Mouse (Mus musculus) gonadal fat pad, adult 2 months (tissue): ENCODE measurements around the gene Flad1. TPM values are rescaled to one million over a fixed set of nuclear protein-coding genes. Genes with fewer than 3 reads are reported as not detected.

ENCODE experiments used
- DNase-seq: peaks from one replicate; pipeline ENCODE4 v3.0.0-alpha.2; 2012; ENCODE audit warnings: low read depth
- polyA plus RNA-seq: library from polyadenylated mRNA; depleted of rRNA; stranded (reverse); fragments of >200 nt; gene quantifications from 2 replicates; pipeline ENCODE4 v1.2.3, GENCODE M21; 2012

Gene Flad1
- polyA plus RNA-seq, 1 experiment = 47.7 TPM

DNA sequence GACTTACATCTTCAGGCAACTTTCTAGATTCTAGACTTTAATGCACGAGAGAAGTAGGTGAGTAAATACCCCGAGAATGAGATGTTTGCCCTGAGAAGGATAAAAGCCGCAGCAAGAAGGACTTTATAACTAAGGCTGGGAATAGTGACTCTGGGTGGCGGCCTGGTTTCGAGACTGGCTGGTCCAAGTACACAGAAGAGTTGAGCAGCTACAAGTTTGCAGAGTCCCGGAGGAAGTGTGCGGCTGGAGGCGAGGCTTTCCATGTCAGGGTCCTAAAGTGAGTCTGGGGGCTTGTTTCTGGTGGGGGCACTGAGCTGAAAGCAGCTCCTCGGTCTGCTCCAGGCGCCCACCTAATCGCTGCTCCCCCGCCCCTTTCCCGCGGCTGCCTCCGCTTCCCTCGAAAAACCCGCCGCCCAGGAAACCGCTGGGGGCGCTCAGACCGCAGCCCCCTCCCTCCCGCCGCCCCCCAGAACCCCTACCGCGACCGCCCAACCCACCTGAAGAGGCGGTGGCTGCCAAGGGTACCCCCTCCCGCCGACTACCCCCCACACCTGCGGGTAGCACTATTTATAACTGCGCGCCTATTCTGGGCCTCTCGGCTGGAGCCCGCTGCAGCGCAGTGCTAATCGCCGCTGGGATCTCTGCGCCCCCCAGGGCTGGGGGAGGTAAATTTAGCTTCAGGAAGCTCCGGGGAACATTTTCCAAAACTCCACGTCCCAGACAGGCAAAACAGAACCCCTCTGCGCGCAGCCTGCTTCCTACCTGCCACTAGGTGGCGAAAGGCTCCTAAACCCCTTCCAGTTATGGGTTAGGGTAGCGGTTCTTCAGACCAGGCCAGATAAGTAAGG is 15.6 kb downstream of the Flad1 start:
- no peak for DNase-seq

DNA sequence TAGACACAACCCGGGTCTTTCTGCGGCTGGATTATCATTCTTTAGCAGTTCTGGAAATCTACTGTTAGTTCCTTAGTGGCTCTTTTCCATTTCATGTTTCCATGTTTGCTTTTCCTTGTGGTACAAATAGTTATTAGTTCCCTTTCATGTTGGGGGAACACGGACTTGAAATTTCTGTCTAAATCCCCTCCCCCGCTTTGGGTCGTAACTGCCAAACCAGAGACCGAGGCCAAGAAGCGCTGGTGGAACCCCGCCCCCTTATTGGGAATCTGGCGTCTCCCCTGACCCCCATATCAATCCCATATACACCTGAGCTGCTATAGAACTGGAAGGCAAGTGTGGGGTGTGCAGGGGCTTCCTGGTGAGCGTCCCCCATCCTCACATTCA is 16.3 kb downstream of the Flad1 start:
- no peak for DNase-seq

DNA sequence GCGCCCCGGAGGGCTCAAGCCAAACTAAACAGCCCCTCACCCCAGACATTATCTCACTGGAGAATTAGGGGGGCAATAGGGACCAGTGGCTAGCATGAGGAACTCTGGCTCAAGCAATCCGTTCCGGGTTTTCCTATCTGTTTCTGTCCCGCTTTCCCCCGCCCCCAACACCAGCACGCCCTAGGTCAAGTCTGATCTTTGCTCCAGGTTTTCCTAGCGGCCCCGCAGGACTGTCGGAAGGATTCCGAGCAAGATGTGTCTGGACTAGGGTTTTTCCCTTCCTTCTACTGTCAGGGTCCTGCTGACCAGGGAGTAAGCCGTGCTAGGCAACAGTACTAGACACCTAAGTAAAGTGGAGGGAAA is 16.8 kb downstream of the Flad1 start:
- no peak for DNase-seq

DNA sequence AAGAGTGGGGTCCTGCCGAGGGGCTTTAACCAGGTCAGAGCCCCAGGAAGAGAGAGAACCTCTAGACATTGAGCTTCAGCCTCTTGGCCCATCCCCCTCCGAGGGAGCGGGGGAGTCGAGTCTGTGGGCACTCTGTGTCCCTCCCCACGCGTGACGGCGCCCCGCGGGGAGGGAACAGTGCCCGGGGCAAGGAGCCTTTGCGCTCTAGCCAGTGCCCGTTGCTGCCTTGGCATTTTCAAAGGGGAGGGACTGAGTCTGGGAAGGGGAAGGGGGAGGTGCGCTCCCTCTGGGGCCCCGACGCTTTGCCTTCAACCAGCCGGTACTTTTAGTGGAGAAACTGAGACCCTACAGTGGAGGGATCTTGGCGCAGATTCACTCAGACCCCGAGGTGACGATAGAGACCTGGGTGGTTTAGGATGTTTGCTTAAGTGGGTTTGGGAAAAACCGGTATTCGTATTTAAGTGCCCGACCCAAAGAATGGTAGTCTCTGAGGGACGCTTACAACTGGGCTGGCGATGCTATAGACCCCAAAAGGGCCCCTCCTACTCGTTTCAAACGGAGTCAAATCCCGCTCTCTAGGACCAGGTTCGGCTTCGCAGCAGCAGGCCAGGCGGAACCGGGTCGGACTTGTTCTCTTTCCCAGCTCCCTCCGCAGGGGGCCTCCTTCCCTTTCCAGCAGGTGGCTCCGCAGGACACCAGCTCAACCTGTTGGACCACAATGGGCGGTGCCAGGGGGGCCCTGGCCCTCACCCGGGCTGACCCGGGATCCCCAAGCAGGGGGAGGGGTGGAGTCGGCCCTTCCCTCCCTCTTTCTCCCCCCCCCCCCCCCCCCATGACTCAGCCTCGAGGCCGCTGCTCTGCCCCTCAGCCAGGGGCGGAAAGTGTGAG is 17.4 kb downstream of the Flad1 start, which contains the start of gene Zbtb7b:
Gene Zbtb7b, minus strand, starts transcription at position 771 of the 888 bp plus-strand sequence.
- no peak for DNase-seq

DNA sequence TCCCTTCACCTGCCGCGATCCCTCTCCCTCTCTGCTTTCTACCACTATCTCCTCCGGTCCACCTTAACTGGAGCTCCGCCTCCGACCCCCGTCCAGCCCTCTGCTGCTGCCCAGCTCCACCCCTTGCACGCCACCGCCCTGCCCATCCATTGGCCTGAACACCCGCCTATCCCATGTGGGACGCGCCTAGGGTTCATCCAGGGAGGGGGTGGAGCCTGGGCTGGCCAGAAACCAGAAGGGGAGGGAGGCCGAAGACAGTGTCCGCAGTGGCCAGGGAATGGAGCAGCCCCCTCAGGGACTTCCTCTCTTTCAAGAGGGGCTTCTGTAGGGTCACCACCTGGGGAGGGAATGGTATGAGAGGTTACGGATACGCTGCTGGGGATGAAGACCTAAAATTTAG is 18.1 kb downstream of the Flad1 start:
- no peak for DNase-seq

DNA sequence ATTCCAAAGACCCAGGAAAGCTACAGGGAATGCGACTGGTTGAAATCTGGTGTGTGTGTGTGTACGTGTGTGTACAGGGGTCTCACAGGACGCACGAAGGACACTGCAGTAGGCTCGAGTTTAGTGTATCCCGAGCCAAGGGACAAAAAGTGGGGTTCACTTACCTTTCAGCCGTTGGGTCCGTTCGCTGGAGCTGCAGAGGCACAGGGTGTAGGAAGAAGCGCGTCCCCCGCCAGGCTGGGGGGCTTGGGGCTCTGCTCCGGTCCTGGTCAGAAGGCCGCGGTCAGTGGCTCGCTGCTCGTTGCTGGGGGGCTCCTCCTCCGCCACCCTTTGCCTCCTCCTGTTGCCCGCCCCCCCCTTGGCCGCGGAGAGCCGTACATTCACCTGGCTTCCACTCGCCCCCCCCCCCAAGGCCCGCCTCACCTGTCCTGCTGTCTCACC is 18.8 kb downstream of the Flad1 start:
- no peak for DNase-seq

DNA sequence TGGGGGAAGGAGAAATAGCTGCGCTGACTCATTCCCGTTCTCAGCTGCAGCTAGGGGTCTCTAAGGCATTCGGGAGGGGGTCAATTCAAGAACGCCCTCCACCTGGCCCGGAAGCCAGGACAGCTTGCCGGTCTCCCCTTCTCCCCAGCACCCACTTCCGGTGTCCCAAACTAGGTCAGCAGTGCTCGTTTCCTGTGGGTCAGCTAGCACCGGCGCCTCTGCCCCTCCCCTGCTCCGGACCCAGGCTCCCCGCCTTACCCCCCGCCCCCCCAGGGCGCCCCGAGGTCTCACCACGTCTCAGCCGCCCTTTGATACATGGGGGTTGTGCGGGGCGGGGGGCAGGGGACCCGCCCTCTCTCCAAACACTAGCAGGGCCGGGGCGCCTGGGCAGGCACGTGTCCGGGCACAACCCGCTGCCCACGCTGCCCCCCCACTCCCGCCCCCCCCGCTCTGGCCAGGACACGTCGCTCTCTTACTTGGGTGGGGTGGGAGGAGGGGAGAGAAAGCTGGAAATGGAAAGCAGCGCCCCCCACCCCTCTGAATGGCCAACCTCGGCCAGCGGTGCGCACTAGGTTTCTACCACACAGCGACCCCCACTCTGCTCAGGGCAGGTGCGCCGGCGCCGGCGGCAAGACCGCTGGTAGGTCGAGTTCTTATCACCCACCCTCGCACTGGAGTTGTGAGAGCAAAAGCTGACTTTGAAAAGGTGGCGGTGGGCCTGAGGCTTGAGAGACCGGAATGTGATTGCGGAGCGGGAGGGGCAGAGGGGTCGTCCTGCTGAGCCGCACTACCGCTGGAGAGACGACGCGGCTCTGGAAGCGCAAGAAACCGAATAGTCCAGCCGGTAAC is 19.8 kb downstream of the Flad1 start:
- no peak for DNase-seq

DNA sequence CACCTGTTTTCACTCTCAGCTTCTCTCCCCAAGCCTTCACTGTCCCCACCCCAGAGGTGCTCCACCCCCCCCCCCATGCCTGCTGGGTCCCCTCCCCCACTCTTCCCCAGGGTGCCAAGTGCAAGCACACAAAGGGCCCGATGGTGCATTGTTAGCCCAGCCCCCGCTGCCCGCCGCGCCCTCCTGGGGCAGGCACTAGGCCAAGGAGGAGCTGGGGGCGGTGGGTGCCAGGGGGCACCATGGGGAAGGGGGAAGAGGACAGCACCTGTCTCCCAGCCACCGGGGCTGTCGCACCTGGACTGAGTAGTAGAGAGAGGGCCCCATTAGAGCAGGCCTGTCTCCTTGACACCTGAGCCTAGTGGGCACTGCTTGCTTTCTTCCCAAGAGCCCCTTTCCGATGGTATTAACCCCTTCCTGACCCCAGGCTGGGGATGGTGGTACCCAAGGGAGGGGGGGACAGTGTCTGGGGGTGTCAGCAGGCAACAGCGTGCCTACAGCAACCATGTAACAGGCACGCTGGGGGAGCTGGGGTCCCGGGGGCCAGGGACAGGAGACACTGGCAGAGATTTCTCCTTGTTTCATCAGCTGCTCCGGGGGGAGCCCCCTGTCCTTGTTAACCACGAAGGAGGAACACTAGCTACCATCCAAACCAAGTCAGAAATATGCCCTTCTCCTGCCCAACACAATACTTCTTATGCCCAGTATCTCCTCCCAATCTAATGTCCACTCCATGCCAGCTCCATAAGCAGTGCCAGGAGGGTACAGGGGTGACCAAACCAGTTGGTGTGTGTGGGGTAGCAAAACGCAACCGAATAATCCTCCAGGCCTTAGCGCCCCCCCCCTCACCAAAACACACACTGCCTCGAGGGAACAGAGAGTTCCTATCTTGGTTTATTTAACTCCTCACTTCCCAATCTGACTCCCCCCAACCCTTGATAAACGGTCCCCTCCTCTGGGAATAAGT is 20.7 kb downstream of the Flad1 start:
- DNase-seq = no peak

DNA sequence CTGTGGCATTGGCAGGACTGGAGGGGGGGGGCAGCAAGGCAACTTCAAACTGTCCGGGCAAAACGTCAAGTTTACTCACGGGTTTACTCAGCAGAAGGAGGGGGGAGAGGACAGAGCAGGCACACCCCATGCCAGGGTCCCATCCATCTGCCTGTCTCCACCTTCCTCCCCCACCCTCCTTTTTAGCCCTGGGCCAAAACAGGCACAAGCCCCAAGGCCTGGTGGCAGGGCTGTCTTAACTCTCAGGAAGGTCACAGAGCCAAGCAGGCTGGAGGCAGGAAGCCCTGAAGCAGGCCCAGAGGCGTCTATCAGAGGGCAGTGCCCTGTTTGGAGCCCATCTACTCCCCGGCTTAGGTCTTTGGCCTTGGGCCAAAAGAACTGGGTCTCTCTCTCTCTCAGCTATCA is 21.6 kb downstream of the Flad1 start:
- DNase-seq = no peak

DNA sequence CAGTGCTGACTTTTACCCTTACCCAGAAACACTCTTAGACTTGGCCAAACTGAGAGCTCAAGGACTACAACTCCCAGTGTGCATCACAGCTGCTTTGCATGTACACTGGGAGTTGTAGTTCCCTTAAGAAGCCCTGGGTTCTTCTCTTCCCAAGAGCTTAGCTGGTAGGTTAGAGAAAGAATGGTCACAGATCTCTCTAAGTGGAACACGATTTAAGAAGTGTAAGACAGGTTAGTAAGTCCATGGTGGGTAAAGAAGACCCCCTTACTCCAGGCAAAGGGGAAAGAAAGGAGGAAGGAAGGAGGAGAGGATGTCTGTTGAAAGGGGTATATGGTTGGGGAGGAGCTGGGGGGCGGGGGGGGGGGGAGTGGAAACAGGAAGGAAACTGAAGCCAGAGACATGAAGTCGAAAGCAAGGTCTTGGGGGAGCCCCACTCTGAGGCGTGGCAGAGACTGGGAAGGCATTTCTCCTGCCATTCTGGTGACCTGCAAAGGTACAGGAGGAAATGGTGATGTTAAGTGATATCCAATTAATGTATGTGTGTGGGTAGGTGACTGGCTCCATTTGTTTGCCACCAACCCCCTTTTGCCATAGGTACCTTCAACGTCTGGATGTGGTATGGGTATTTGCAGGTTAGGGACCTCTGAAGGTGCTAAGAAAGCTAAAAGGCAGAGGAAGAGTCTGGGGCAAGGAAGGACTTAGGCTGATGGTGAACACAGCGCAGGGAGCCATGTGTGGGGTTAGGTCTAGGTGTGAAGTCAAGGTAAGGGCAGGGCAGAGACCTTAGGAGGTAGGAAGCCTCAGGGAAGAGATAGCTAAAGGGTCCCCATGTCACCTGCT is 22.5 kb downstream of the Flad1 start:
- DNase-seq = no peak

DNA sequence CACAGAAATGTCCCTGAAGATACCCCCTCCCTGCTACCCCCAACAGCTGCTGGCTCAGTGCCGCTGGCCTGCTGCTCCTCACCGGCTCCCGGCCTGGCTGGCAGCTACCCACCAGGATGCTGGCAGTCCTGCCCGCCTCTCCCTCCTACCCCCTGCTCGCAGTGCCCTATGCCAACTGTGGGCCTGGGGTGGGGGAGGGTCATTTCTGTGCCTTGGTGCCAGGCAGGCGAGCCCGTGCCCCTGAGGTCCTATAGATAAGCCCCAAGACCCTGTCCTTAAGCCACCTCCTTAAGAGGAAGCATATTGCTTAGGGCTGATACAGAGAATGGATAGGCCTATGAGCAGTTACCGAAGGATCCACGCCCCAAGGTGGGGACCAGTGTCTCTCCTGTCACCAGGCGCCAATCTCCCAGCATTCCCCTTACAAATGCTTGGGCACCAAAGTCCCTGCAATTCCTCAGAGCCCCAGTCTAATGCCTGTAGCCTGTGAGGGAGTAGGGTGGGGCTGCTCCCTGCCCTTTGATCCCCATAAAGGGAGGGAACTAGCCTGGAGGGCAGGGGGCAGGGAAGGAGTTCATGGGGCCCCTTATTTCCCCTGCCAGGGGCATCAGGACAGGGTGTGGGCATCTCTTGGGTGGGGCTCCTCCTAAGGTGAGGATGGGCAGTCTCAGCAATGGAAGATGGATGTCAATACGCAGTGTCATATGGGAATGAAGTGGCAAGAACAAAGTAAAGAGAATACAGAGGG is 23.4 kb downstream of the Flad1 start:
- no peak for DNase-seq

DNA sequence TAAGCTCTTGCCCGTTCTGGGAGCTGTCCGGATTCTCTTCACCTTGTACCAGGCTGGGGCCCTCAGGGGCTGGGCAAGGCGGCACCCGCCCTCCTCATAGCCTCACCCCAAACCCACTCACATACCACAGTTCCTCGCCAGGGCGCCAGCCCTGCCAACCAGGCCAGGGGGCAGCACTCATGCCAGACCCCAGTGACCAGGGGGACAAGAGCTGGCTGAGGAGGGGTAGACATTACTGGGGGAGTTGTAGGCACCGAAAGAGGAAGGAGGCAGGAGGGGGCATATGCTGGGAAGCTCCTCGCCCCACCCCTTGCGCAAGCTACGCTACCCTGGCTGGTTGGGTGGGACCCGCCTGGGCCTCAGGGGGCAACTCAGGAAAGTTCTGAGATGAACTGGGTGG is 24.0 kb downstream of the Flad1 start:
- no peak for DNase-seq

DNA sequence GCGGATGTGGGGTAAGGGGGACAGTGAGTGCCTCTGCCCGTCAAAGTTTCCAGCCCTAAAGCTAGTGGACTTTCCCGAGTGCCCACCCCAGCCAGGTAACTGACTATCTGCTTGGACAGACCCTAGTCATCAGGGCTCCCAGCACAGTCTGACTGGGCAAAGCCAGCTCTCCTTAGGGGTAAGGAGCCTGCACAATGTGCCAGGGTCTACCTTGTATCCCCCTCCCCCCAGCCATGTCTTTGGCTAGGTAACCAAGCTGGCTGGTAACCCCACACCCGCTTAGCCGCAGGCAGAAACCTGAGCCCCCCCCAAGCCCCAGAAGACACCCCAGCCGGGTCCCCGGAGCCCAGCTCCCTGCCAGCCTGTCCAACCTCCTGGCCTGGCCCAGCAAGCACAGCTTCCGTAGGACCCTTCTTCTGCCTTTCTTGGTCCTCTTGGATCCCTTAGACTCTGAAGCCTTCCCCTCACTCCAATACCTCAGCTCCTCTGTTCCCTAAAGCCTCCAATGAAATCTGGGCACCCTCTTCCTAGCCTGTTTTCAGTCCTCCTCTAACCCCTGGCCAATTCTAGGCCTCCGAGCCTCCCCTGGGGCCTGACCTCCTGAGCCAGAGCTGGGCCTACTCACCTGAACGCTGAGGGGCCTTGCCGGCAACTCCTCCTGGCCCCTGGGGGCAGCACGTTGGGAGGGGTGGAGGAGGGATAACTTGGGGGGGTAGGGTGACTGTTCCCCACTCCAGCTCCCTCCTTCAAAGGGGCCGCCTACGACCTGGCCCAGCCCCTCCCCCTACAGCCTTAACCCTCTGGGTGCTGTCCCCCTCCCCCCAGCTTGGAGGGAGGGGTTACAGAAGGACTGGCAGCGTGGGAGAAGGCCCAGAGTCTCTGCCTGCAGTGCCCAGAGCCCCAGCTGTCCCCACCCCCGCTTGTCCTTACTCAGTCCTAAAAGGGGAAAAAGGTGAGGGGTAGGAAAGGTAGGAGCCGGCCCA is 24.9 kb downstream of the Flad1 start:
- DNase-seq = no peak

DNA sequence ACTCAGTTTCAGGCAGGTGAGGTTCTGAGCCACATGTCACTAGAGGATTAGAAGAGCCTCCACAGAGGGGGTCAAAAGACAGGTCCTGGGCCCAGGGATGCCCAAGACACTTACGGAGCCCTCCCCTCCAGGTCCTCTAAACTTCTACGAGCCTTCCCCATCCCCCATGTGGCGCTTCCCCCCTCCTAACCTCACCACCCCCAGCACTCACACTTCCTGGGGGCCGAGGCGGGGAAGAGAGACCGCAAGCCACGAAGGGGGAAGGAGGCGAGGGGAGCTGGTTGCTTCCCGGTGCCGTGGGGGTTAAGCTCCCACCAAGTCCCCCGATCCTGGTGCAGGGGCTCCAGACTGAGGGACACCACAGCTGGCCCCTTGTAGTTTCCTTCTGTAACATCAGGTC is 26.2 kb downstream of the Flad1 start:
- DNase-seq = no peak

DNA sequence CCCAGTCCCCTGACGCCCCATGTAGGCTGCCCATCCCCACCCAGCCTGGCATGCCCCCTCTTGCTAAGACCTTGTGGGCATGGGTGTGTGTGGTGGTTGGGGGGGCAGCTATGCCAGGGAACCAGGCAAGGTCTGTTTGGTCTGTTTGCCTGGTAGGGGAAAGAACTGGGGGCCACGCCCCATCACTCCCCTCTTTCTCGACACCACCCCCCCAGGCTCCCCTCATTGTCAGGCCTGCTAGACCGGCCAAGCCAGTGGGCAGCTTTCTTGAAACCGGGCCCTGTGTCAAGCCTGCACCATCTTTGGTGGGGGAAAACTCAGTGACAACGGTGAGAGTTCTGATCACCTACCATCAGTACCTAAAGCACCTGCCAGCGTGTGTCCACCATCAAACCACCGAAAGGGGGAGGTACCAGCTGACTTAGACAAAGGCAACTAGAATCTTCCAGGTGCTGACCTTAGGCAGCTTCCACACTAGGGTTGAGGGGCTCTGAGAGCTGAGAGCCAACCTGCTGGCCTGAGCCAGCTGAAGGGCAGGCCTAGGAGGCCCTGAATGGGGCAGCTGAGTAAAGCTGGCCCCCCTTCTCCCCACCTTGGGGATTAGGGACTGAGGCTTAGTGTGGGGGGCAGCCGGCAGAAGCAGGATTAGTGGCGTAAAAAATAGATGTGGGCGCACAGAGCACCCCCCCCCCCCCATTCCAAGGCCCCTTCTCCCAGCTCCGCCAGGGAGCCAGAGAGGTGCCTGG is 27.2 kb downstream of the Flad1 start:
- DNase-seq = no peak

DNA sequence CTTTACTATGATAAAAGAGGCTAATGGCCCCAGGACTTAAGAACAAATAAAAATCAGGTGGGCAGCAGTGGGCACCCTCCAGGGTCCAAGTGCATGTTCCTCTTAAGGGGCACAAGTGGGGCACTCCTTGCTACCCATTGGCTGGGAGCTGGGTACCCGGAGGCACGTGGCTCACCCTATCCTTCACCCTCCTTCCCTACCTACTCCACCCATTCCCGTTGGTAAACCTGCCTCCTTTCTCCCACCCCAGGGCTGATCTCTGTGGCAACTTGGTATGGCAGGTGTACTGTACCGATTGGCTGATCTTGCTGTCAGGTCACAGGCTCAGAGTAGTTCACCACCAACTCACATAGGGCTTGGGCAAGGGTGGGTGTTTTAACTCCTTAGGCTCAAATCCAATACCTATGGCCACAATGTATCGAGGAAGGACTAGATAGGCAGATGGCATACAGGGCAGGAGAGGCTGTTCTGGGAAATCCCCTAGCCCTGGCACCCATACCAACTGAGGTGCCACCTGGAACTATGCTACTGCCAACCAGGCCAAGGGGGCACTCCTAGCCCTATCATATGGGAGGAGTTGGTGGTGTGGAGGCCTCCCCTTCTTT is 27.9 kb downstream of the Flad1 start:
- DNase-seq = no peak

DNA sequence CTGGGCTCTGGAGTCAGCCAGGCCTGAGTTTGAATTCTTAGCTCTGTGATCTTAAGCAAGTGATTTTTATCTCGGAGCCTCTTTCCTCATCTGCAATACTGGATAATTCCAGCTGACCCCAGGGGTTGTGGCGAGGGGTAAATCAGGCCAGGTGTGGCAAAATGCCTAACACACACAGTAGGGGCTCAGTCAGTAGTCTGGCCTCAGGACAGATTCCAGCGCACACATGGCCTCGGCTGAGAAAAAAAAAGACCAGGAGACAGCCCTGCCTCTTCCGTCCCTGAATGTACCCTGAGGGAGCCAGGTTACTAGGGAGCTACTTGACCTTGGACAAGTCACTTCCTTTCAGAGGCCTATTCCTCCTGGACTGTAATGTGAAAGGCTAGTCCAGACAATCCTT is 28.7 kb downstream of the Flad1 start:
- no peak for DNase-seq
